Mouse (Mus musculus) liver, embryonic 14.5 days (tissue): ENCODE measurements at regions not wholly inside any gene's neighbourhood (a gene's known extent, or its start where the extent isn't known, plus 50 kb on each side); places are given as distances from the start of the nearest gene placed in this dataset.

ENCODE experiments used
- CTCF ChIP-seq: IDR thresholded peaks from 2 replicates; pipeline ENCODE4 v1.5.1; 2016; ENCODE audit warnings: antibody characterized with exemption, low read depth, control low read depth
- EP300 ChIP-seq: IDR thresholded peaks from 2 replicates; pipeline ENCODE4 v1.6.1; 2016; ENCODE audit warnings: antibody characterized with exemption, low read depth

GRCm38 (mm10) chr5:133124223-133124622 is 581.1 kb upstream of the Auts2 start:
- TF ChIP-seq CTCF: no peak
- no peak for TF ChIP-seq EP300
